Mouse (Mus musculus) liver, postnatal 0 days (tissue): ENCODE results near the gene Atp6v0b.

Experiments
- CTCF ChIP-seq: sonication (generic); IDR thresholded peaks from 2 replicates; pipeline ENCODE4 v1.5.1; 2016; ENCODE audit warnings: antibody characterized with exemption, low read depth
- EP300 ChIP-seq: IDR thresholded peaks from 2 replicates; pipeline ENCODE4 v1.6.1; 2016; ENCODE audit warnings: antibody characterized with exemption, low read depth, mild to moderate bottlenecking

DNA sequence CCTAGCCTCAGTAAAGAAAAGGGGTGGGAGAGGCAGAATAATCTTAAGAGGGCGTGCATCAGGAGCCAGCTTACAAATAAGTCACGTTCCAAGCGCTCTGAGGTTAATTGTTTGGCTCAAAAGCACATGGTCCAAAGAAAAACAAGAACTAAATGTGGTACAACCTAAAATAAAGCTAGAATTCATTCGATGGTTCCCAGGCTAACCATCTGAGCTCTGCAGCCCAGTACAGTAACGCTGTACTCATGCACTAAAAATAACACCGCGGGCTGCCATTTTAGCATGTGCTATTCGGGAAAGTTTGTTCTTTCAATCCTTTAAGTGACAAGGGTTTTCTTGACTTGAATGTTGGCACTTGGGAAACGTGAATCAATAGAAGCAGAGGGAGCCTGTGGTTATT is 26.6 kb downstream of the Atp6v0b start:
- TF ChIP-seq CTCF (no peak), EP300 (no peak)
